ENCODE assay signal across 17 mouse cellular contexts in the genomic region with DNA sequence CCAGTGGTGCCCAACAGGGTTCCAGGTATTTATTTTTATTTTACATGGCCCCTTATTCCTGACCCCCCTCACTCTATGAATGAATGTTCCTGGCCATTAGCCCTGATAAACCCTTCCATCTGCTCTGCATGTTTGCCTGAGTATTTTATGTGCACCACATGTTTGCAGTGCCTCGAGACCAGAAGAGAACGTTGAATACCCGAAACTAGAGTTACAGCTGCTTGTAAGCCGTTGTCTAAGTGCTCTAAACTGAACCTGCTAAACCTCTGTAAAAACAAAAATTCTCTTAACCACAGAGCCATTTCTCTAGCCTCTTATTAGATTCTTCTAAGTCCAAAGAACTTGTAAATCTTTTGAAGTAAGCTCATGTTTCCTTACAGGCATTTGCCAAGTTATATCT. TPM values are rescaled to one million over a fixed set of nuclear protein-coding genes. Genes with fewer than 3 reads are reported as not detected.
DNase-seq lines count a peak whose midpoint lies in the region; ATAC-seq and TF ChIP-seq lines count a peak whose summit lies in the region.
"Had no signal": no experiment of that assay in that cellular context is flagged by ENCODE, and none has a peak within 500 bp of the region (broad histone marks: within the 10 kb centered on the region; RNA-seq: fewer than 3 reads in every experiment).

No protein-coding gene starts in this region.

- no peak for ATAC-seq in kidney, postnatal 0 days (replicated peaks; ENCODE audit: low FRiP score, low read depth)
- ATAC-seq in limb, embryonic 12.5 days (ENCODE audit: insufficient number of reproducible peaks, insufficient read depth, low FRiP score, low TSS enrichment, low read depth), result peak; percentile 79
- ATAC-seq: forebrain, embryonic 13.5 days had no signal

- H3K9me3 ChIP-seq in kidney, postnatal 0 days (replicated peaks; ENCODE audit: low read length), result no peaks in the 10 kb centered on the region
- H3K9me3 ChIP-seq in limb, embryonic 12.5 days, result no peaks in the 10 kb centered on the region
- H3K9me3 ChIP-seq in midbrain, embryonic 10.5 days (replicated peaks), result no peaks in the 10 kb centered on the region
- H3K9me3 ChIP-seq: forebrain, embryonic 13.5 days; heart, embryonic 13.5 days; hindbrain, embryonic 15.5 days had no signal

- H3K4me2 ChIP-seq in kidney, postnatal 0 days (ENCODE audit: low read length), result no peak overlapping the region
- no peak overlapping the region for H3K4me2 ChIP-seq in limb, embryonic 12.5 days
- H3K4me2 ChIP-seq: forebrain, embryonic 13.5 days; hindbrain, embryonic 15.5 days had no signal

- WGBS in kidney, postnatal 0 days, result 28% methylated on average over 4 of the region's 4 CpGs
- 10% methylated on average over 4 of the region's 4 CpGs for WGBS in limb, embryonic 12.5 days
- WGBS in cerebellum, adult 2 months, result 61% methylated on average over 4 of the region's 4 CpGs
- 82% methylated on average over 4 of the region's 4 CpGs for WGBS in midbrain, embryonic 10.5 days

- H3K27me3 ChIP-seq in kidney, postnatal 0 days (ENCODE audit: insufficient read depth, low read length), result no peaks in the 10 kb centered on the region
- no peaks in the 10 kb centered on the region for H3K27me3 ChIP-seq in limb, embryonic 12.5 days
- no peaks in the 10 kb centered on the region for H3K27me3 ChIP-seq in cerebellum, adult 2 months (ENCODE audit: control insufficient read depth, insufficient read depth, low read length)
- no peaks in the 10 kb centered on the region for H3K27me3 ChIP-seq in midbrain, embryonic 10.5 days (ENCODE audit: low read depth, poor library complexity, severe bottlenecking)
- H3K27me3 ChIP-seq: forebrain, embryonic 13.5 days; hindbrain, embryonic 15.5 days had no signal

- no peak overlapping the region for H3K27ac ChIP-seq in kidney, postnatal 0 days
- H3K27ac ChIP-seq in embryonic fibroblast, embryonic 13.5 days (ENCODE audit: insufficient read depth, low read length), result peak overlapping the region; percentile 82
- peak overlapping the region; percentile 83 for H3K27ac ChIP-seq in limb, embryonic 12.5 days
- no peak overlapping the region for H3K27ac ChIP-seq in cerebellum, adult 2 months (ENCODE audit: insufficient read depth, low read length)
- H3K27ac ChIP-seq in midbrain, embryonic 10.5 days (replicated peaks), result no peak overlapping the region
- no peak overlapping the region for H3K27ac ChIP-seq in layer of hippocampus, adult 2 months
- H3K27ac ChIP-seq: forebrain, embryonic 13.5 days; heart, embryonic 13.5 days; hindbrain, embryonic 15.5 days had no signal

- no peak overlapping the region for H3K4me3 ChIP-seq in kidney, postnatal 0 days (replicated peaks; ENCODE audit: low read depth, low read length)
- H3K4me3 ChIP-seq in embryonic fibroblast, embryonic 13.5 days (ENCODE audit: insufficient read depth, low read length), result no peak overlapping the region
- no peak overlapping the region for H3K4me3 ChIP-seq in limb, embryonic 12.5 days (replicated peaks)
- H3K4me3 ChIP-seq in cerebellum, adult 2 months (replicated peaks; ENCODE audit: insufficient read depth, low read depth, low read length), result no peak overlapping the region
- H3K4me3 ChIP-seq in midbrain, embryonic 10.5 days, result no peak overlapping the region
- H3K4me3 ChIP-seq in layer of hippocampus, adult 2 months, result no peak overlapping the region
- H3K4me3 ChIP-seq: forebrain, embryonic 13.5 days; heart, embryonic 13.5 days; hindbrain, embryonic 15.5 days had no signal

- no peak for TF ChIP-seq CTCF in kidney, postnatal 0 days (IDR thresholded peaks at IDR 0.05; ENCODE audit: low read depth)
- no peak for TF ChIP-seq CTCF in embryonic fibroblast, embryonic 13.5 days (IDR thresholded peaks at IDR 0.05; ENCODE audit: borderline replicate concordance, insufficient read depth, low read length)
- no peak for TF ChIP-seq CTCF in cerebellum, adult 2 months (IDR thresholded peaks at IDR 0.05; ENCODE audit: borderline replicate concordance, insufficient read depth, low read depth, low read length)
- TF ChIP-seq CTCF in layer of hippocampus, adult 2 months (conservative IDR thresholded peaks at IDR 0.05), result no peak

- DNase-seq in kidney, postnatal 0 days (ENCODE audit: low spot score), result peak; percentile 54
- no peak for DNase-seq in kidney, adult 9 months
- no peak for DNase-seq in cerebellum, adult 2 months
- DNase-seq in midbrain, embryonic 10.5 days (ENCODE audit: low spot score), result no peak
- no peak for DNase-seq in layer of hippocampus, adult 2 months (ENCODE audit: low spot score in 2 of 2)
- DNase-seq: adrenal gland, adult 8-10 months; cerebellum, adult 11 months; cerebellum, adult 9-10 months; cerebellum, postnatal 25 days; gastrocnemius, postnatal 36 days; heart, adult 11 months; heart, postnatal 36 days had no signal

- no peak overlapping the region for H3K9ac ChIP-seq in kidney, postnatal 0 days (ENCODE audit: low read depth, low read length)
- H3K9ac ChIP-seq in limb, embryonic 12.5 days (replicated peaks), result no peak overlapping the region
- H3K9ac ChIP-seq: forebrain, embryonic 13.5 days; heart, embryonic 13.5 days; hindbrain, embryonic 15.5 days had no signal

- no peaks in the 10 kb centered on the region for H3K36me3 ChIP-seq in kidney, postnatal 0 days (ENCODE audit: insufficient read depth, low read length)
- no peaks in the 10 kb centered on the region for H3K36me3 ChIP-seq in limb, embryonic 12.5 days
- no peaks in the 10 kb centered on the region for H3K36me3 ChIP-seq in midbrain, embryonic 10.5 days
- H3K36me3 ChIP-seq: heart, embryonic 13.5 days; hindbrain, embryonic 15.5 days had no signal

- no peaks in the 10 kb centered on the region for H3K4me1 ChIP-seq in kidney, postnatal 0 days (replicated peaks; ENCODE audit: insufficient read depth, low read length)
- H3K4me1 ChIP-seq in embryonic fibroblast, embryonic 13.5 days (ENCODE audit: control insufficient read depth, insufficient read depth, low read length), result peaks cover 19% of the 10 kb centered on the region
- peaks cover 35% of the 10 kb centered on the region for H3K4me1 ChIP-seq in limb, embryonic 12.5 days (replicated peaks)
- no peaks in the 10 kb centered on the region for H3K4me1 ChIP-seq in cerebellum, adult 2 months (ENCODE audit: control insufficient read depth, insufficient read depth, low read length)
- 0 out of 2 replicates have a peak, but pooled peaks cover 13% of the 10 kb centered on the region for H3K4me1 ChIP-seq in midbrain, embryonic 10.5 days

- TF ChIP-seq POLR2A in embryonic fibroblast, embryonic 13.5 days (IDR thresholded peaks at IDR 0.05; ENCODE audit: low read depth, low read length), result no peak
- no peak for TF ChIP-seq POLR2A in cerebellum, adult 2 months (IDR thresholded peaks at IDR 0.05; ENCODE audit: borderline replicate concordance, insufficient read depth, low read length)

RNA-seq across cellular contexts. Expression of a gene that starts 45.0 kb away (rescaled TPM):
- polyA plus RNA-seq in kidney, postnatal 0 days (2015; fragmentation: Nextera tagmentation; extraction: Ambion mirVana), result 8.0 and 8.6 TPM in 2 replicates
- polyA plus RNA-seq in embryonic fibroblast, embryonic 13.5 days (2011; ENCODE audit: insufficient read length, low read depth, missing spikeins), result 38.0 and 40.7 TPM in 2 replicates
- polyA plus RNA-seq in limb, embryonic 12.5 days (2016; fragmentation: Nextera tagmentation; extraction: Ambion mirVana), result 7.7 and 8.4 TPM in 2 replicates
- polyA plus RNA-seq in cerebellum, adult 2 months (2012; rRNA removed), result 10.7 and 11.6 TPM in 2 replicates
- polyA plus RNA-seq in midbrain, embryonic 10.5 days (2016; fragmentation: Nextera tagmentation; extraction: Ambion mirVana), result 8.8 and 9.9 TPM in 2 replicates
- 1 to 10 TPM; 7.4 to 7.6 TPM for total RNA-seq in layer of hippocampus, adult 2 months (2021)

Comparison
In these comparisons a context has a peak if more than half of its experiments do, and no peak if none do; other contexts are left out.
1. H3K27ac ChIP-seq: peak in embryonic fibroblast, embryonic 13.5 days (single experiment) and limb, embryonic 12.5 days (single experiment); none in kidney, postnatal 0 days (single experiment), cerebellum, adult 2 months (single experiment), midbrain, embryonic 10.5 days (single experiment) and layer of hippocampus, adult 2 months (single experiment).